Mouse (Mus musculus) neutrophil, adult 5-6 weeks (primary cell): ENCODE measurements around the gene Sf3b3. TPM values are rescaled to one million over a fixed set of nuclear protein-coding genes. Genes with fewer than 3 reads are reported as not detected.
"Not testable (repeated sequence)": the region's sequence is repeated elsewhere in the genome, so short reads cannot be mapped to it uniquely, and the experiment has no call there.

Source experiments
- ATAC-seq: fragments of 151-379, 151-347 bp; 2 replicates; pipeline ENCODE4 v1.8.0; 2017; ENCODE audit warnings: mild to moderate bottlenecking, moderate TSS enrichment; ENCODE audit not compliant: insufficient number of reproducible peaks, poor library complexity, low FRiP score, severe bottlenecking; ENCODE audit errors: extremely low read depth
- total RNA-seq: library from RNA; stranded (forward); fragments of 200-1000 nt; gene quantifications from 2 replicates; pipeline ENCODE4 v1.2.3, GENCODE M21; 2017

Gene Sf3b3
- total RNA-seq, 1 experiment from 2014 or later, result 109 TPM

DNA sequence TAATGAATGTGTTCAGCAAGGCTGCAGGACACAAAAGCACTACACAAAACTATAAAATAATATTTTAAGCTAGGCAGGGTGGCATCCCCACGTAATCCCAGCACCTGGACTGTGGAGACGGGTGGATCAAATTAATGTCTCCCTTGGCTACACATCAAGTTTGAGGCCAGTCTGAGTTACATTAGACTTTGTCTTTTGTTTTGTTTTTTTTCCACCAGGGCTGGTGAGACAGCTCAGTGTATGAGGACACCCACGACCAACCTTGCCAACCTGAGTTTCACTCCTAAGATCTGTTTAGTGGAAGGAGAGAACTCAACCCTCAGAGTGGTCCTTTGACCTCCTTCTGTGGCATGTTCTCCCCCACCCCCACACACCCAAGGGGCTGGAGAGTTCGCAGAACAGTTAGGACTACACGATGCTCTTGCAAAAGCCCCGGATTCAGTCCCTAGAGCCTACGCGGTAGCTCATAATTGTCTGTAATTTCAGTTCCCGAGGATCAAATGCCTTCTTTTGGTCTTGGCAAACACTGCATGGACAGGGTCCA is 59.1 kb downstream of the Sf3b3 start:
- no peak for ATAC-seq

DNA sequence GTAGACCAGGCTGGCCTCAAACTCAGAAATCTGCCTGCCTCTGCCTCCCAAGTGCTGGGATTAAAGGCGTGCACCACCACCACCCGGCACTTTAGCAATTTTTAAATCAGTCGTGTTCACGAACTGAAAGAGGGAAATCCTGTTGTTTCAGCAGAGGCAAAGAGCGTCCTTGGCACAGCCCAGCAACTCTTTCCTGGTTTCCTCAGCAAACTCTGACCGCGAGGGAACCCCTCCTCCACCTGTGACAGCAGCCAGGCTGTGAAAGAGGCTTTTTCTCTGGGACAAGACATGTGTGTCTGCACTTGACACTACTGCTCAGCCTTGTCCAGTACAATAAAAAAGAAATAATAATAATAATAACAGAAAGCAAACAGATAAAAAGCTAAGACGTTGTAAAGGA is 59.7 kb downstream of the Sf3b3 start:
- ATAC-seq, result no peak

DNA sequence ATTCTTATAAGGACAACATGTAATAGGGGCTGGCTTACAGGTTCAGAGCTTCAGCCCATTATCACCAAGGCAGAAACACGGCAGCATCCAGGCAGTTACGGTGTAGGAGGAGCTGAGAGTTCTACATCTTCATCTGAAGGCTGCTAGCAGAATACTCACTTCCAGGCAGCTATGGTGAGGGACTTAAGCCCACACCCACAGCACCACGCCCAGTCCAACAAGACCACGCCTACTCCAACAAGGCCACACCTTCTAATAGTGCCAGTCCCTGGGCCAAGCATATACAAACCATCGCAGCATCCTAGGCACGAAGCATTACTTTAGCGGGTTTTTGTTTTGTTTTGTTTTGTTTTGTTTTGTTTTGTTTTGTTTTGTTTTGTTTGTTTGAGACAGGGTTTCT is 60.1 kb downstream of the Sf3b3 start:
- ATAC-seq, result not testable (repeated sequence)

DNA sequence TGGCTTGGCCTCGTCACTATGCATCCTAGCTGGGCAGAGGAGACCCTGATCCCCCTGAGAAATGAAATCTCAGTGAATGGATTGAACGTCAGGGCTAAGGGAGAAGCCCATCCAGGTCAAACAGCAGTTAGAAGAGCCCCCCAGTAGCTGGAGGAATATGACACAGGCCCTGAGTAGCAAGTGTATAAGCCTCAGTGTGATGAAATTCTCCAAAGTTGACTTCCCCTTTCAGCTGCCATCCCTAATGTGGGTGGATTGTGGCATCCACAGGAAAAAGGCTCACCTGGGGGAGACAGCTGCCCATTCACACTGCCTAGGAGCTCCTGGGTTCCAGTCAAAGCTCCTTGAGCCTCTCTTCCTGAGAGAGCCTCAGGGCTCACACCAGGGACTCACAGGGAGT is 61.2 kb downstream of the Sf3b3 start:
- ATAC-seq, result no peak

DNA sequence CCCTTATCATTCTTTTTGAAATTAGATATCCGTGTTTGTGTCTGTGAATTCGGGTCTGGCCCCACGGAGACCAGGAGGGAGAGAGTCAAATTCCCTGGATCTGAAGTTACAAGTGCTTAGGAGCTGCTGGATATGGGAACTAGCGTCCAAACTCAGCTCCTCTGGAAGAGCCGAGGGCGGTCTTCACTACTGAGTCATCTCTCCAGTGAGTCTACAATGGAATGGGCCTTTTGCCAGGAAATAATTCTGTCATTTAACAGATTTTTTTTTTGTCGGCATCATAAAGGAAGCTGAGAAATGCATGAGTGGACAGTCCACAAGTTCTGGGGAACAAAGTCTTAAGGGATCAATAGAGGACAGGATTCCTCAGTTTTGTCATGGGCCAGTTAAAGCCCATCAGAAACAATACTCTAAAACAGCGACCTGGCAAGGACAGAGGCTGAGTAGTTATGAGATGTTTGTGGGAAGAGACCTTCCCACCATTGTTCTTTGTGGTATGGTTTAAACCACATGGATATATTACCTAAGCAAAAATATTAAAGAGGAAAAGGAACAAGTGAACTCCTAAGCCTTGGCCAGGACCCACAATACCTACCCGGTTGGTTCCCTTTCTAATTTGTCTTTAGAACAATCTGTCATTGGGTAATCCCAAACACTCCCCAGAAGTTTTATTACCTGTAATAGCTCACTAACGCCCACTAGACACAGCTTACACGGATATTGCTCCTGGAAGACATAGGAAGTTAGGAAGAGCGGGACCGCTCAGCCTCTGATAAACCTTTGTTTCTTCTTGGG is 66.5 kb downstream of the Sf3b3 start:
- no peak for ATAC-seq

DNA sequence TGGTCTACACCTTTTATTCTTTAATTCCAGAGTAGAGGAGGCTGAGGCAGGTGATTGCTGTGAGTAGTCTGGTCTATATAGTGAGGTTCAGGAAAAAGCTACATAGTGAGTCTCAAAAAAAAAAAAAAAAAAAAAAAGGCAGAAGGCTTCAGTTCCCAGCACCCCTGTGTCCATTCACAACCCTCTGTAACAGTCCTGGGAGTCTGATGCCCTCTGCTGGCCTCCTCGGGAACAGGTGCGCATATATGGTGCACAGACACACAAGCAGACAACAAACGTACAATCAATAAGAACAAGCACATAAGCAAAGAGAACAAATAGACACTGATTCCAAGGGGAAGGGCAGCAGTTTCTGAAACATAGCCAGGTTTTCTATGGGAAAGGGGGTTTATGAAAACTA is 70.3 kb downstream of the Sf3b3 start:
- no peak for ATAC-seq

DNA sequence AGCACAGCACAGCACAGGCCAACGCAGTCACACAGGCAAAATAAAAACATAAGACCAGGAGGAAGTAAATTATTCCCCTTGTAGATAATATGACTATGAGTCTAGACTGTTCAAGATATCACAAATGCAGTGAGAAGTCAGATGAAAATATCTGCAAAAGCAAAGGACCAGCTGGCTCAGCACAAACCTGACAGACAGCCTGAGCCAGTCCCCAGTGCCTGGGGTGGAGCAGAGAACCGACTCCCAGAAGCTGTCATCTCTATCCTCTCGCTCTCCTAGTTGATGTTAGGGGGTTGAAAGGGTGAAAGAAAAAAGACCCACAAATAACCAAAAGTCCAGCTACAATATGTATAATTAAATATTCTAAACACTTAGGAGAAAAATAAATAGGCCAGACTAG is 70.9 kb downstream of the Sf3b3 start:
- ATAC-seq, result no peak

DNA sequence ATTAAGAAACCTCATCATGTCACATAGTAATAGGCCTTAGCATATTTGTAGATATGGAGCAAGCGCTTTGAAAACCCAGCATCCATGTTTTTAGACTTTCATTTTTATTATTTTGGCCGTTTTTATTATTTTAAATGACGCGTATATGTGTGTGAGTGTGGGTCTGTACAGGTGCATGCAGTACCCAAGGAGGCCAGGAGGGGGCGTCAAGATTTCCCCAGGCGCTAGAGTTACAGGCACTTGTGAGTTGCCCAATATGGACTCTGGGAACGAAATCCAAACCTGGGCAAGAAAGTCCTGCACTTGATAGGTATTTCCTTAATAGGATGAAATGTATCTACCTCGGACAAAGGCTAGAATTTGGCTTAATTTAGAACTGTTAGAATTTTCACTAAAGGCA is 71.3 kb downstream of the Sf3b3 start:
- ATAC-seq, result no peak

DNA sequence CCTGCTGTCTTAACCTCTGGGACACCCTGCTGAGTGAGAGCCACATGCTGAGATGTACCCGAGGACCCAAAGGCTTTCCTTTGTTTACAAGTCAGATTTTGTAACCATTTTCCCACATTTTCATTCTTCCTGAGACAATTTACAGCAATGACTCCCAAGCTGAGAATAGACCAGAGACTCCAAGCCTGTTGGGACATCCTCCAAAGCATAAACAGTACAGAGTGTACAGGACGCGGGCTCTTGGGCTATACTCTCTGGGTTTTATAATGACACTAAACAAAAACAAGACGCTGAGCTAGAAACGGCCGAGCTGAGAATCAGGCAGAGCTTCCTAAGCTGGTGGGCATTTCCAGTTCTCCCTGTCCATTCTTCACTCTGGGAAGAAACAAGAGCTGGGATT is 71.9 kb downstream of the Sf3b3 start:
- ATAC-seq, result no peak

DNA sequence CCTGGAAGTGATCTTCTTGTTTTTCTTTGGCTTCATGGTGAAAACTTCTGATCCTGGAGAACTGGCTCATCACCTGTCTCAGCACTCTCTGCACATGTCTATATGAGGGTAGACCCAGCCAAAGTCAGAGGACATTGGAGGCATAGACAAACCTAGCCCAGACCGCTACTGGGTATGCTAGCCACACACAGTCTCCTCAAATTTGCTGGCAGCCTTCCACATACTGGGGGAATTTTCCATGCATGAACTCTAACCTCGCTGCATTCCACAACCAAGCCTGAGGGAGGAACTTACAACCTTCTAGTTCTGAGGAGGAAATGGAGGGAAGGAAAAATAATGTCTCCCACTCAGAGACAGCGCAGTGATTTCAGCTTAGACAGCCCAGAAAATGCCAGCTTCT is 72.5 kb downstream of the Sf3b3 start:
- ATAC-seq, result no peak

DNA sequence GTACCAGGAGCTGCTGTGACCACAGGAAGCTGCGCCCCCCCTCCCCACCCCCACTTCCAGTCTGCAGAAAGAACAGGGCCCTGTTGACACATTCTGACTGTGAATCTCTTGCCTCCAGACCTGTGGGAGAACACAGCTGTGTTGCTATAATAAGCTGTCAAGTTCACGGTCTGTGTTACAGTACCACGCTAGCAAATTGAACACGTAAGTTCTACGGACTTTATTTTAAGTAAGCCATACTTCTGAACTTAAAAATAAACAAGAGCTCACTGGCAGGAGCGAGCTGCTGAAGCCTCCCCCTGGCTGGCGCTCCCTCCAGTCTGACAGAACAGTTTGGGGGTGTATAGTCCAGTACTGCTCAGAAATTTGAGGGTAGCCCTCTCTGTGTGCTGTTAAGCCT is 74.1 kb downstream of the Sf3b3 start:
- no peak for ATAC-seq

DNA sequence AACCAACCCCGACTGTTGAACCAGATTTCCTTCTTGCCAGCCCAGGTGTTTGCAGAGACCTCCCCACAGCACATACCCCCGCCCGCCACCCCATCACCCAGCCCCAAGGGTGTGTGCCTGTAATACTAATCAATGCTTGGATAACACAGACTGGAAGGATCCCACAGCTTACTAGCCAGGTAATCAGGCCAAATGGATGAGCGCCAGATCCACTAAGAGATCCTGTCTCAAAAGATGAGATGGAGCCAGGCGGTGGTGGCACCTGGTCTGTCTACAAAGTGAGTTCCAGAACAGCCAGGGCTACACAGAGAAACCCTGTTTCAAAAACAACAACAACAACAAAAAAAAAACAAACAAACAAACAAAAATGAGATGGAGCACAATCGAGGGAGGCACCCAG is 79.3 kb downstream of the Sf3b3 start:
- ATAC-seq, result no peak

DNA sequence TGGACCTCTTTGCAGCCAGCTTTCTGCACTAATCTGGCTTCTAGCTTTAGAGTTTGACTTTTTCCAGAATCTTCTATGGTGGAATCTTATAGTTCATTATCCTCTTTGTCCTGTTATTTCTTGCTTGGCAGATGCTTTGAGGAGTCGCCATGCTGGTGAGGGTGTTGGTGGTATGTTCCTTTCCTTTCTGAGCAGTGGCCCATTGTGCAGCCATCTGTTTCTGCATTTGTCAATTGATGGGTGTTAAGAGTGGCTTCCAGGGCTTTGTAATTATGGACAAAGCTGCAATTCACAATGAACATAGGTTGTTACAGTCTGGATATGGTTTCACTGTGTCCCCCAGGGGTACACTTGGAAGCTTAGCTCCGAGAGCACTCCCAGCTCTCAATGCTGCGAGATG is 81.9 kb downstream of the Sf3b3 start:
- no peak for ATAC-seq

DNA sequence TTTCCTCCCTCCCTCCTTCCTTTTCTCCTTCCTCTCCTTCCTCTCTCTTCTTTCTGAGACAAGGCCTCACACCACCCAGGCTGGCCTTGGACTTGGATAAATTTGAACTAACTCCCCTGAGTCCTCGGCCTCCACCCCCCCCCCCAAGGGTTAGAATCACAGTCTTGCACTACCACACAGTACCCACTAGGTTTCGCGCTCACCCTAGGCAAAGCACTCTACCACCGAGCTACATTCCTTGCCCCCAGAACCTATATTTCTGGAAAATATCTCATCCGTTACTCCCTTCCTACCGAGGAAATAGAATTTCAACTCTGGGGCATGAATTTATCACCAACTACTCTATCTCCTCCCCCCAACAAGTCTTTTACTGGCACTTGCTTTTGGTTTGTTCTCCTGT is 84.6 kb downstream of the Sf3b3 start:
- no peak for ATAC-seq

DNA sequence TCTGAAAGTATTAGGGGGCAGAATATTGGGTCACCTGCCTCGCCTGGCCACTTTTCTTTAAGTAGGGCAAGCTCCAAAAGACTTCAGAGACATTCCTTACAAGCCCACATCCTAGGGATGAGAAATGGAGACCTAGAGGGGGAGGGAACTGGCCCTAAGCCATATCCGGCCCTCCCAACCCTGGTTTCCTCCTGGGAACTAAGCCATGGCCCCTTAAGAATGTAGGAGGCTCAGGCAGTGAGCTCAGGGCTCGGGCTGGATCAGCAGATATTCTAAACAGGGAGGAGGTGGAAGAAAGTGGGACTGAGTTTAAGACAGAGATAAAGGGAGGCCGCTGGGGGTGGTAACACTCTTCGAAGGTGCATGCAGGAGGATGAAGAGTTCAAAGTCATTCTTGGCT is 85.4 kb downstream of the Sf3b3 start:
- ATAC-seq, result no peak

DNA sequence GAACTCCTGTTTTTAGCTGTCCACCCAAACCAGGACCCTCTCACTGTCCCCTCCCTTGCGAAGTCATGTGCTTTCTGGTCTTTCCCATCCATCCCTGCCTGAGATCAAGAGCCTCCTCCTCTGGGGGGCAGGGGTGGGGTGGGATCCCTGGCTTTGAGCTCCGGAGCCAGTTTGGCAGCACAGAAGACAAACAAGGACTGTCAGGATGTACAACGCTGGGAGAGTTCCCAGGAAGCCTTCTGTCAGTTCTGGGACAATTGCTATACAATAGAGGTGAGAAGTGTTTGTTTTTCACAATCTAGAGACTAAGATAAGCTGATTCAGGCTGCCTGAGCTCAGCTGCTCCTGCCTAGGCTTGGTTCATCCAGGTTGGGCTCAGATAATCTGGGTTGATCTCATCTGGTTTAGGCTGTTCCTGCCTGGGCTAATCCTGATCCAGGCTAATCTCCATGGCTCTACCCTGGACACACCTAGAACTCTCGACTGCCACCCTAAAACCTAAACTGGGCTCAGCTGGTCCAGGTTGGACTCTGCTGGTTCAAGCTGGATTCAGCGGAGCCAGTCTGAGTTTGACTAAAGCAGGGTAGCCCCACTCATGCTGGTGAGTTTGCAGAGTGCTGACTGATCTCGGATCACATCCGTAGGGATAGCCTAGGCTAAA is 86.2 kb downstream of the Sf3b3 start:
- ATAC-seq, result no peak

Other genes with a start within 250 kb of the Sf3b3 start
- 23.2 and 26.2 TPM in 2 replicates for gene Vac14, start 228.2 kb downstream of the Sf3b3 start, total RNA-seq
- gene Mtss1l, start 125.3 kb downstream of the Sf3b3 start, total RNA-seq, result 0.70 and 0.86 TPM in 2 replicates
- gene Il34, start 40.9 kb downstream of the Sf3b3 start, total RNA-seq, result not detected in 2 replicates
- gene Cog4, start 187 bp downstream of the Sf3b3 start, total RNA-seq, result 53.1 and 57.5 TPM in 2 replicates
- gene Fuk, start 55.7 kb upstream of the Sf3b3 start, total RNA-seq, result 9.3 and 9.8 TPM in 2 replicates
- 3.1 and 6.3 TPM in 2 replicates for gene St3gal2, start 73.1 kb upstream of the Sf3b3 start, total RNA-seq
- gene Ddx19a, start 151.0 kb upstream of the Sf3b3 start, total RNA-seq, result 21.4 and 21.6 TPM in 2 replicates
- gene Ddx19b, start 185.0 kb upstream of the Sf3b3 start, total RNA-seq, result 10.5 and 11.5 TPM in 2 replicates
- 19.9 and 25.2 TPM in 2 replicates for gene Aars, start 186.4 kb upstream of the Sf3b3 start, total RNA-seq
- gene Exosc6, start 209.6 kb upstream of the Sf3b3 start, total RNA-seq, result 9.5 and 9.8 TPM in 2 replicates
- not detected in 2 replicates for gene Clec18a, start 245.6 kb upstream of the Sf3b3 start, total RNA-seq
- gene Pdpr, start 247.8 kb upstream of the Sf3b3 start, total RNA-seq, result 21.0 and 23.5 TPM in 2 replicates